Mouse (Mus musculus) adipocyte (in vitro differentiated cells): ENCODE data around the gene Csrnp1.

Experiments
- DNase-seq: peaks from one replicate; pipeline ENCODE4 v3.0.0-alpha.2; 2016; ENCODE audit warnings: low spot score

Gene Csrnp1

GRCm38 (mm10) chr9:119945173-119945900 is 39.1 kb downstream of the Csrnp1 start:
- no peak for DNase-seq

GRCm38 (mm10) chr9:119943326-119943725 is 41.1 kb downstream of the Csrnp1 start:
- DNase-seq = no peak

GRCm38 (mm10) chr9:119941861-119942260 is 42.6 kb downstream of the Csrnp1 start:
- no peak for DNase-seq

GRCm38 (mm10) chr9:119941407-119941806 is 43.1 kb downstream of the Csrnp1 start:
- no peak for DNase-seq

- DNase-seq = no peak
Measured at GRCm38 (mm10) chr9:119939646-119940045, 44.8 kb downstream of the Csrnp1 start.

GRCm38 (mm10) chr9:119938496-119938895 is 46.0 kb downstream of the Csrnp1 start:
- DNase-seq = no peak

GRCm38 (mm10) chr9:119937005-119937773 is 47.3 kb downstream of the Csrnp1 start, which contains the start of the genes Gorasp1 and Ttc21a:
Gene Gorasp1, minus strand, starts transcription at chr9:119937565.
Gene Ttc21a, plus strand, starts transcription at chr9:119937606.
- DNase-seq = peak; percentile 91

GRCm38 (mm10) chr9:119933675-119934074 is 50.8 kb downstream of the Csrnp1 start:
- DNase-seq = no peak

- no peak for DNase-seq
Measured at GRCm38 (mm10) chr9:119932358-119932757, 52.1 kb downstream of the Csrnp1 start.

- DNase-seq = no peak
Measured at GRCm38 (mm10) chr9:119926497-119926896, 58.0 kb downstream of the Csrnp1 start.

GRCm38 (mm10) chr9:119925729-119926128 is 58.7 kb downstream of the Csrnp1 start:
- DNase-seq = no peak

GRCm38 (mm10) chr9:119925120-119925657 is 59.3 kb downstream of the Csrnp1 start:
- DNase-seq = peak; percentile 11

- no peak for DNase-seq
Measured at GRCm38 (mm10) chr9:119923462-119923861, 61.0 kb downstream of the Csrnp1 start.
